Mouse (Mus musculus) lung, postnatal 0 days (tissue): ENCODE results near the gene Tmem248.

Experiments
- CTCF ChIP-seq: IDR thresholded peaks from 2 replicates; pipeline ENCODE4 v1.5.1; 2016; ENCODE audit warnings: antibody characterized with exemption, mild to moderate bottlenecking
- EP300 ChIP-seq: IDR thresholded peaks from 2 replicates; pipeline ENCODE4 v1.6.1; 2016; ENCODE audit warnings: antibody characterized with exemption, mild to moderate bottlenecking, control low read depth

DNA sequence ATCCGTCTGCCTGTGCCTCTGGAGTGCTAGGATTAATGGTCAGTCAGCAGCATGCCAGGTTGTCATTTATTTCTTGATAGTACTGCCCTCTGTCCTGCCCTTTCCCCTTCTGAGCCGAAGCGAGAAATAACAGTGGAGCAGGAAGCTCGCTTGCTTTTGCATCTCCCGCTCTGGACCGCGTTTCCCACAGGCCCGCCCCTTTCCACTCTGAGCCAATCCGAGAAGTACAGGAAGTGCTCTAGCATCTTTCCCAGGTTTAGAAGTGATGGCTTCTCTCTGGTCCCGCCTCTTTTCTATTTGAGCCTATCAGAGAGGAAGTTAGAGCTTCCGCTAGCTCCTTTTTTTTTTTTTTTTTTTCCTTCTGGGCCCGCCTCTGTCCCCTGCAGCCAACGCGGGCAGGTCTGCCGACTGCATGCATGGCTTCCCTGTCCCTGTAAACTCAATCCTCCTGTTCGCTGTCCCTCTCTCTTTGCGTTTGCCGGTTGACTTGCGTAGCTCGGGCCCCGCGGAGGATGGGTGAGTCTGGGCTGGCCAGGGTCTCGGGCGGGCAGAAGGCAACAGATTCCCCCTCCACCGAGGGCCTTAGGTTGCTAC lies 39.9 kb downstream of the Tmem248 start:
- TF ChIP-seq CTCF, result no peak
- 0 out of 2 replicates have a peak, but pooled peaks have one; percentile 43 for TF ChIP-seq EP300
